8 mouse cellular contexts compared by ENCODE assay signal in the genomic region with DNA sequence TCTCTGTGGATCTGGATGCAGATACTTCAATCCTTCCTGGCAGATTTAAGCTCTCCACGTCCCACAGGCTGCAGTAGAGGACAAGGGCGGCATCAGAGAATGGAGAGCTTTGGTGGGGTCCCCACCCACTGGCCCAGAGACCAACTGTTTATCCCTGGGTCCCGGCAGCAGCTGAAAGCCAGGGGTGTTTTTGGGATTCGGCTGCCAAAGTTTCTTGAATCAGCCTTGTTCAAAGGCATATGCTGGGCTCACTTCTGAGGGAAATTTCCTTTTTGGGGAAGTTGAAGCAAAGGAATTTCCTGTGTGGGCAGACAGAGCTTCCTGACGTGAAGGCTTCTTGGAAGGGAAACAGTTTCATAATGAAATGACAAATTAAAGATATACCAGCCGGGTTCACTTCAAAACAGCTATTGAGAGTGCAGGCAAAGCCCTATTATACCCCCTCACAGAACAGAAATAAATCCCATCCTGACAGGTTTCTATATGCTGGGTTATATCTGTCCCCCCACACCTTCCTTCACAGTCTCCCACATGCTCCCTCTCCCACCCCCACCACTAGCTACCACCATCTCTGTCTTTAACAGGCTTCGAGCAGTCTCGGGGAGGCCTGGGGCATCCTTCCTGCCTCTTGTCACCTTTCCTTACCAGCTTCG.
DNase-seq lines count a peak whose midpoint lies in the region; ATAC-seq and TF ChIP-seq lines count a peak whose summit lies in the region.

No protein-coding gene starts in this region.

- no peak overlapping the region for H3K4me2 ChIP-seq in midbrain, embryonic 16.5 days (ENCODE audit: low read length)
- H3K4me2 ChIP-seq in midbrain, embryonic 14.5 days (ENCODE audit: low read length): no peak overlapping the region
- 0 out of 2 replicates have a peak overlapping the region, but pooled peaks have one; percentile 3 for H3K4me2 ChIP-seq in intestine, postnatal 0 days (replicated peaks; ENCODE audit: low read depth)
- no peak overlapping the region; the same call in 1 of the 2 replicates for H3K4me2 ChIP-seq in limb, embryonic 12.5 days
- H3K4me2 ChIP-seq in hindbrain, embryonic 11.5 days (replicated peaks; ENCODE audit: low read depth, low read length): no peak overlapping the region

- no peaks in the 10 kb centered on the region for H3K36me3 ChIP-seq in midbrain, embryonic 16.5 days (ENCODE audit: control insufficient read depth, insufficient read depth, low read length)
- no peaks in the 10 kb centered on the region for H3K36me3 ChIP-seq in midbrain, embryonic 14.5 days (ENCODE audit: control insufficient read depth, insufficient read depth, low read length)
- H3K36me3 ChIP-seq in intestine, postnatal 0 days (ENCODE audit: control insufficient read depth, insufficient read depth): 0 out of 2 replicates have a peak, but pooled peaks cover 3% of the 10 kb centered on the region
- no peaks in the 10 kb centered on the region for H3K36me3 ChIP-seq in limb, embryonic 12.5 days
- no peaks in the 10 kb centered on the region for H3K36me3 ChIP-seq in hindbrain, embryonic 11.5 days (ENCODE audit: control insufficient read depth, insufficient read depth, low read length)

- H3K9ac ChIP-seq in midbrain, embryonic 16.5 days (ENCODE audit: low read depth, low read length): no peak overlapping the region
- H3K9ac ChIP-seq in midbrain, embryonic 14.5 days (replicated peaks; ENCODE audit: low read length): no peak overlapping the region
- no peak overlapping the region for H3K9ac ChIP-seq in intestine, postnatal 0 days (ENCODE audit: low read depth, low read length)
- no peak overlapping the region for H3K9ac ChIP-seq in limb, embryonic 12.5 days (replicated peaks)
- H3K9ac ChIP-seq in hindbrain, embryonic 11.5 days (ENCODE audit: low read depth, low read length): no peak overlapping the region

- H3K9me3 ChIP-seq in midbrain, embryonic 16.5 days (replicated peaks; ENCODE audit: control insufficient read depth, low read length, poor library complexity, severe bottlenecking): no peaks in the 10 kb centered on the region
- H3K9me3 ChIP-seq in midbrain, embryonic 14.5 days (ENCODE audit: control insufficient read depth, low read length): no peaks in the 10 kb centered on the region
- no peaks in the 10 kb centered on the region for H3K9me3 ChIP-seq in intestine, postnatal 0 days (ENCODE audit: control insufficient read depth)
- no peaks in the 10 kb centered on the region for H3K9me3 ChIP-seq in limb, embryonic 12.5 days
- H3K9me3 ChIP-seq in hindbrain, embryonic 11.5 days (ENCODE audit: control insufficient read depth, low read length): no peaks in the 10 kb centered on the region

- H3K27me3 ChIP-seq in midbrain, embryonic 16.5 days (ENCODE audit: control insufficient read depth, insufficient read depth, low read depth, low read length): no peaks in the 10 kb centered on the region
- no peaks in the 10 kb centered on the region for H3K27me3 ChIP-seq in midbrain, embryonic 14.5 days (ENCODE audit: control insufficient read depth, insufficient read depth, low read length)
- no peaks in the 10 kb centered on the region for H3K27me3 ChIP-seq in intestine, postnatal 0 days (replicated peaks; ENCODE audit: control insufficient read depth, insufficient read depth, low read length)
- no peaks in the 10 kb centered on the region for H3K27me3 ChIP-seq in limb, embryonic 12.5 days
- no peaks in the 10 kb centered on the region for H3K27me3 ChIP-seq in hindbrain, embryonic 11.5 days (ENCODE audit: control insufficient read depth, insufficient read depth, low read length)

- no peak for DNase-seq in midbrain, embryonic 14.5 days
- DNase-seq in gastrocnemius, postnatal 14 days: peak; percentile 39
- peak; percentile 62 for DNase-seq in skeletal muscle tissue, adult 2 months (ENCODE audit: low read depth, low spot score)
- DNase-seq in hindbrain, embryonic 11.5 days (ENCODE audit: low spot score): no peak

- intact Hi-C loops in gastrocnemius, postnatal 14 days (cut with DNase I; ENCODE audit: low total_unique reads): no loop called here

- TF ChIP-seq CTCF in intestine, postnatal 0 days (IDR thresholded peaks at IDR 0.05; ENCODE audit: low read depth): peak; percentile 38

- peaks cover 29% of the 10 kb centered on the region for H3K4me1 ChIP-seq in midbrain, embryonic 16.5 days (ENCODE audit: control insufficient read depth, insufficient read depth, low read length)
- peaks cover 30% of the 10 kb centered on the region for H3K4me1 ChIP-seq in midbrain, embryonic 14.5 days (ENCODE audit: control insufficient read depth, insufficient read depth, low read length)
- peaks cover 22% of the 10 kb centered on the region; the same call in 1 of the 2 replicates for H3K4me1 ChIP-seq in intestine, postnatal 0 days (replicated peaks; ENCODE audit: control insufficient read depth, insufficient read depth, low read length)
- H3K4me1 ChIP-seq in limb, embryonic 12.5 days (replicated peaks): peaks cover 57% of the 10 kb centered on the region
- peaks cover 3% of the 10 kb centered on the region; the same call in 1 of the 2 replicates for H3K4me1 ChIP-seq in hindbrain, embryonic 11.5 days (replicated peaks; ENCODE audit: control insufficient read depth, insufficient read depth, low read length)

- no peak overlapping the region for H3K4me3 ChIP-seq in midbrain, embryonic 16.5 days (ENCODE audit: low read depth, low read length)
- no peak overlapping the region for H3K4me3 ChIP-seq in midbrain, embryonic 14.5 days (replicated peaks; ENCODE audit: low read depth, low read length)
- H3K4me3 ChIP-seq in intestine, postnatal 0 days (ENCODE audit: low read depth, low read length): no peak overlapping the region
- H3K4me3 ChIP-seq in limb, embryonic 12.5 days (replicated peaks): no peak overlapping the region
- H3K4me3 ChIP-seq in hindbrain, embryonic 11.5 days (ENCODE audit: low read depth, low read length): no peak overlapping the region

- no peak for ATAC-seq in midbrain, embryonic 16.5 days
- no peak for ATAC-seq in midbrain, embryonic 14.5 days (ENCODE audit: low FRiP score, low TSS enrichment)
- no peak for ATAC-seq in intestine, postnatal 0 days
- ATAC-seq in limb, embryonic 12.5 days (ENCODE audit: insufficient number of reproducible peaks, insufficient read depth, low FRiP score, low TSS enrichment, low read depth): no peak
- ATAC-seq in erythroid progenitor cell, adult 5-6 weeks (replicated peaks; ENCODE audit: low FRiP score, poor library complexity, severe bottlenecking): no peak
- ATAC-seq in hindbrain, embryonic 11.5 days (ENCODE audit: low FRiP score): no peak

- 68% methylated on average over 9 of the region's 9 CpGs for WGBS in midbrain, embryonic 16.5 days
- WGBS in midbrain, embryonic 14.5 days: 69% methylated on average over 9 of the region's 9 CpGs
- 67% methylated on average over 9 of the region's 9 CpGs for WGBS in intestine, postnatal 0 days
- WGBS in limb, embryonic 12.5 days: 68% methylated on average over 9 of the region's 9 CpGs
- 77% methylated on average over 9 of the region's 9 CpGs for WGBS in hindbrain, embryonic 11.5 days

- H3K27ac ChIP-seq in midbrain, embryonic 16.5 days (ENCODE audit: low read length): peak overlapping the region; percentile 25; the same call in 1 of the 2 replicates
- H3K27ac ChIP-seq in midbrain, embryonic 14.5 days (replicated peaks; ENCODE audit: low read depth, low read length): no peak overlapping the region
- H3K27ac ChIP-seq in intestine, postnatal 0 days (ENCODE audit: low read depth, low read length): 0 out of 2 replicates have a peak overlapping the region, but pooled peaks have one; percentile 7
- peak overlapping the region; percentile 50; the same call in 1 of the 2 replicates for H3K27ac ChIP-seq in limb, embryonic 12.5 days
- H3K27ac ChIP-seq in hindbrain, embryonic 11.5 days (ENCODE audit: low read depth, low read length): no peak overlapping the region

Comparison
In these comparisons a context has a peak if more than half of its experiments do, and no peak if none do; other contexts are left out.
1. H3K27ac ChIP-seq: peak in midbrain, embryonic 16.5 days (single experiment), intestine, postnatal 0 days (single experiment) and limb, embryonic 12.5 days (single experiment); none in midbrain, embryonic 14.5 days (single experiment) and hindbrain, embryonic 11.5 days (single experiment).
2. DNase-seq: peak in gastrocnemius, postnatal 14 days (single experiment) and skeletal muscle tissue, adult 2 months (single experiment); none in midbrain, embryonic 14.5 days (single experiment) and hindbrain, embryonic 11.5 days (single experiment).